Mouse (Mus musculus) stomach, postnatal 0 days (tissue): ENCODE measurements around the gene Cngb1. TPM values are rescaled to one million over a fixed set of nuclear protein-coding genes. Genes with fewer than 3 reads are reported as not detected.
"Not testable (repeated sequence)": the region's sequence is repeated elsewhere in the genome, so short reads cannot be mapped to it uniquely, and the experiment has no call there.

Experiments
- ATAC-seq: fragments of 200-750 bp; cut with Nextera tagmentation; 2 replicates; pipeline ENCODE4 v1.8.0; 2017; ENCODE audit not compliant: low FRiP score, low TSS enrichment
- DNase-seq: peaks from one replicate; pipeline ENCODE4 v3.0.0-alpha.2; 2016; ENCODE audit warnings: low spot score
- H3K27ac ChIP-seq: fragments of 300-500 bp; sonication (generic); replicated peaks from 2 replicates; pipeline ENCODE4 v1.5.1; 2014; ENCODE audit warnings: mild to moderate bottlenecking, control low read depth
- H3K27me3 ChIP-seq: fragments of 300-500 bp; sonication (generic); 2 replicates; pipeline ENCODE4 v1.6.1; 2014; ENCODE audit warnings: low read length; ENCODE audit not compliant: control insufficient read depth, insufficient read depth
- H3K36me3 ChIP-seq: fragments of 300-500 bp; sonication (generic); 2 replicates; pipeline ENCODE4 v1.6.1; 2014; ENCODE audit warnings: low read length, mixed read lengths; ENCODE audit not compliant: control insufficient read depth, insufficient read depth
- H3K4me1 ChIP-seq: fragments of 300-500 bp; sonication (generic); replicated peaks from 2 replicates; pipeline ENCODE4 v1.6.1; 2014; ENCODE audit warnings: antibody characterized with exemption; ENCODE audit not compliant: control insufficient read depth, insufficient read depth
- H3K4me2 ChIP-seq: fragments of 300-500 bp; sonication (generic); replicated peaks from 2 replicates; pipeline ENCODE4 v1.6.1; 2014; ENCODE audit warnings: low read depth, mild to moderate bottlenecking, control low read depth, moderate library complexity
- H3K4me3 ChIP-seq: fragments of 300-500 bp; sonication (generic); 2 replicates; pipeline ENCODE4 v1.5.1; 2014; ENCODE audit warnings: low read depth, low read length, control low read depth
- H3K9ac ChIP-seq: fragments of 300-500 bp; sonication (generic); 2 replicates; pipeline ENCODE4 v1.6.1; 2014; ENCODE audit warnings: mild to moderate bottlenecking, low read length, control low read depth, mixed read lengths
- H3K9me3 ChIP-seq: fragments of 300-500 bp; sonication (generic); 2 replicates; pipeline ENCODE4 v1.6.1; 2016; ENCODE audit warnings: low read length; ENCODE audit not compliant: control insufficient read depth
- CTCF ChIP-seq: IDR thresholded peaks from 2 replicates; pipeline ENCODE4 v1.5.1; 2016; ENCODE audit warnings: antibody characterized with exemption, low read depth, mild to moderate bottlenecking, moderate library complexity
- EP300 ChIP-seq: optimal IDR thresholded peaks from 2 replicates; pipeline ENCODE3; 2016; ENCODE audit warnings: antibody characterized with exemption
- WGBS: fragments of 180-500 bp; shearing (Covaris S2); extraction: QIAGEN DNeasy Blood & Tissue Kit; methylation state at CpG from one replicate; pipeline ENCODE4 v1.1.7; 2014; 5-methylcytosine and 5-hydroxymethylcytosine counted together
- polyA plus RNA-seq: library from polyadenylated mRNA; unstranded; fragments of >200 nt; fragmentation: Nextera tagmentation; extraction: Ambion mirVana; gene quantifications from 2 replicates; pipeline ENCODE4 v1.2.1, GENCODE M21; 2015

Gene Cngb1
- polyA plus RNA-seq, 1 experiment from 2014 or later, result 1.1 TPM

GRCm38 (mm10) chr8:95242099-95242825, 64.1 kb downstream of the Cngb1 start:
- no peak for TF ChIP-seq EP300
- no peak for TF ChIP-seq CTCF

GRCm38 (mm10) chr8:95235683-95236082, 70.7 kb downstream of the Cngb1 start:
- no peaks in the 10 kb centered on the region for H3K4me1 ChIP-seq
- H3K9ac ChIP-seq, result no peak overlapping the region
- no peaks in the 10 kb centered on the region for H3K36me3 ChIP-seq
- no peaks in the 10 kb centered on the region for H3K9me3 ChIP-seq
- ATAC-seq (0 out of 2 replicates have a peak, but pooled peaks have one; percentile 15), DNase-seq (peak; percentile 78)
- H3K27ac ChIP-seq, result no peak overlapping the region
- TF ChIP-seq EP300 (no peak), CTCF (peak; percentile 89)
- WGBS, result 11% methylated on average over 3 of the region's 3 CpGs
- no peak overlapping the region for H3K4me2 ChIP-seq
- H3K4me3 ChIP-seq, result no peak overlapping the region
- no peaks in the 10 kb centered on the region for H3K27me3 ChIP-seq

More at GRCm38 (mm10) chr8:95242099-95242825, 64.1 kb downstream of the Cngb1 start:
- Histone ChIP-seq H3K27me3 (no peaks in the 10 kb centered on the region), H3K4me3 (no peak overlapping the region), H3K36me3 (no peaks in the 10 kb centered on the region), H3K4me1 (0 out of 2 replicates have a peak, but pooled peaks cover 2% of the 10 kb centered on the region), H3K27ac (no peak overlapping the region), H3K9me3 (no peaks in the 10 kb centered on the region), H3K4me2 (no peak overlapping the region), H3K9ac (no peak overlapping the region)
- ATAC-seq, result no peak
- DNase-seq, result no peak
- WGBS, result 87% methylated on average over 26 of the region's 26 CpGs

GRCm38 (mm10) chr8:95230086-95230485, 76.3 kb downstream of the Cngb1 start:
- 84% methylated on average over 9 of the region's 9 CpGs for WGBS
- not testable (repeated sequence) for ATAC-seq, H3K4me1 ChIP-seq, H3K27ac ChIP-seq, H3K9me3 ChIP-seq, DNase-seq, H3K4me3 ChIP-seq, H3K36me3 ChIP-seq, H3K4me2 ChIP-seq, H3K9ac ChIP-seq, H3K27me3 ChIP-seq

- WGBS, result 35% methylated on average over 2 of the region's 2 CpGs
- DNase-seq (no peak), ATAC-seq (no peak)
- TF ChIP-seq CTCF (no peak), EP300 (no peak)
- H3K36me3 ChIP-seq, result no peaks in the 10 kb centered on the region
- no peak overlapping the region for H3K27ac ChIP-seq
- H3K4me2 ChIP-seq, result no peak overlapping the region
- H3K9me3 ChIP-seq, result no peaks in the 10 kb centered on the region
- H3K4me3 ChIP-seq, result no peak overlapping the region
- H3K4me1 ChIP-seq, result no peaks in the 10 kb centered on the region
- no peaks in the 10 kb centered on the region for H3K27me3 ChIP-seq
- no peak overlapping the region for H3K9ac ChIP-seq
Observed at GRCm38 (mm10) chr8:95227151-95227468, 79.3 kb downstream of the Cngb1 start.

- WGBS, result 58% methylated on average over 7 of the region's 7 CpGs
- TF ChIP-seq CTCF, result no peak
Observed at GRCm38 (mm10) chr8:95226251-95227150, 79.9 kb downstream of the Cngb1 start.

GRCm38 (mm10) chr8:95223969-95224368, 82.4 kb downstream of the Cngb1 start:
- TF ChIP-seq EP300 (no peak), CTCF (no peak)
- Histone ChIP-seq H3K27me3 (no peaks in the 10 kb centered on the region), H3K4me1 (no peaks in the 10 kb centered on the region), H3K4me3 (no peak overlapping the region), H3K4me2 (no peak overlapping the region), H3K9me3 (no peaks in the 10 kb centered on the region), H3K27ac (no peak overlapping the region), H3K9ac (no peak overlapping the region), H3K36me3 (no peaks in the 10 kb centered on the region)
- ATAC-seq (no peak), DNase-seq (no peak)
- 87% methylated on average over 5 of the region's 5 CpGs for WGBS

More at GRCm38 (mm10) chr8:95226251-95227150, 79.9 kb downstream of the Cngb1 start:
- no peaks in the 10 kb centered on the region for H3K27me3 ChIP-seq
- H3K9me3 ChIP-seq, result no peaks in the 10 kb centered on the region
- no peak overlapping the region for H3K4me2 ChIP-seq
- no peak for ATAC-seq
- no peak overlapping the region for H3K9ac ChIP-seq
- H3K4me1 ChIP-seq, result no peaks in the 10 kb centered on the region
- no peak overlapping the region for H3K27ac ChIP-seq
- no peak overlapping the region for H3K4me3 ChIP-seq
- no peak for DNase-seq
- H3K36me3 ChIP-seq, result no peaks in the 10 kb centered on the region
